Mouse (Mus musculus): ENCODE data around the gene Serpine1. TPM values are rescaled to one million over a fixed set of nuclear protein-coding genes. Genes with fewer than 3 reads are reported as not detected.

Serpine1 gene
- polyA plus RNA-seq, 1 experiment: not detected

GRCm38 (mm10) chr5:137075726-137076125, 3.7 kb upstream of the Serpine1 start:
- H3K27me3 ChIP-seq (ENCODE audit: control insufficient read depth): peaks cover 9% of the 10 kb centered on the region
- no peaks in the 10 kb centered on the region for H3K36me3 ChIP-seq (ENCODE audit: control insufficient read depth)
- H3K9me3 ChIP-seq (ENCODE audit: control insufficient read depth, low read length): no peaks in the 10 kb centered on the region
- no peak for TF ChIP-seq TAL1 (IDR thresholded peaks at IDR 0.05; ENCODE audit: low read length)
- TF ChIP-seq GATA1 (IDR thresholded peaks at IDR 0.05; ENCODE audit: low read length): no peak
- H3K4me1 ChIP-seq (ENCODE audit: control insufficient read depth): peaks cover 37% of the 10 kb centered on the region
- no peak overlapping the region for H3K4me3 ChIP-seq (replicated peaks)

- TF ChIP-seq TAL1 (IDR thresholded peaks at IDR 0.05; ENCODE audit: low read length) (no peak), GATA1 (IDR thresholded peaks at IDR 0.05; ENCODE audit: low read length) (no peak)
- Histone ChIP-seq H3K9me3 (ENCODE audit: control insufficient read depth, low read length) (no peaks in the 10 kb centered on the region), H3K27me3 (ENCODE audit: control insufficient read depth) (peaks cover 20% of the 10 kb centered on the region), H3K4me3 (replicated peaks) (no peak overlapping the region), H3K36me3 (ENCODE audit: control insufficient read depth) (no peaks in the 10 kb centered on the region), H3K4me1 (ENCODE audit: control insufficient read depth) (peaks cover 35% of the 10 kb centered on the region)
Observed at GRCm38 (mm10) chr5:137074191-137074651, 2.2 kb upstream of the Serpine1 start.

- no peak overlapping the region for H3K4me3 ChIP-seq (replicated peaks)
- H3K27me3 ChIP-seq (ENCODE audit: control insufficient read depth): peaks cover 20% of the 10 kb centered on the region
- TF ChIP-seq TAL1 (IDR thresholded peaks at IDR 0.05; ENCODE audit: low read length) (no peak), GATA1 (IDR thresholded peaks at IDR 0.05; ENCODE audit: low read length) (no peak)
- no peaks in the 10 kb centered on the region for H3K9me3 ChIP-seq (ENCODE audit: control insufficient read depth, low read length)
- H3K36me3 ChIP-seq (ENCODE audit: control insufficient read depth): no peaks in the 10 kb centered on the region
- H3K4me1 ChIP-seq (ENCODE audit: control insufficient read depth): peaks cover 33% of the 10 kb centered on the region
Observed at GRCm38 (mm10) chr5:137073141-137073540, 1.1 kb upstream of the Serpine1 start.

- Histone ChIP-seq H3K4me1 (ENCODE audit: control insufficient read depth) (peaks cover 33% of the 10 kb centered on the region), H3K9me3 (ENCODE audit: control insufficient read depth, low read length) (no peaks in the 10 kb centered on the region), H3K36me3 (ENCODE audit: control insufficient read depth) (no peaks in the 10 kb centered on the region), H3K27me3 (ENCODE audit: control insufficient read depth) (peaks cover 30% of the 10 kb centered on the region), H3K4me3 (replicated peaks) (no peak overlapping the region)
- TF ChIP-seq GATA1 (IDR thresholded peaks at IDR 0.05; ENCODE audit: low read length) (no peak), TAL1 (IDR thresholded peaks at IDR 0.05; ENCODE audit: low read length) (no peak)
Observed at GRCm38 (mm10) chr5:137070881-137071605, 1.0 kb downstream of the Serpine1 start.

GRCm38 (mm10) chr5:137068711-137069110, 3.4 kb downstream of the Serpine1 start:
- Histone ChIP-seq H3K4me1 (ENCODE audit: control insufficient read depth) (peaks cover 25% of the 10 kb centered on the region), H3K27me3 (ENCODE audit: control insufficient read depth) (peaks cover 37% of the 10 kb centered on the region), H3K9me3 (ENCODE audit: control insufficient read depth, low read length) (no peaks in the 10 kb centered on the region), H3K4me3 (replicated peaks) (no peak overlapping the region), H3K36me3 (ENCODE audit: control insufficient read depth) (no peaks in the 10 kb centered on the region)
- TF ChIP-seq TAL1 (IDR thresholded peaks at IDR 0.05; ENCODE audit: low read length) (no peak), GATA1 (IDR thresholded peaks at IDR 0.05; ENCODE audit: low read length) (no peak)

GRCm38 (mm10) chr5:137065923-137066322, 6.1 kb downstream of the Serpine1 start:
- Histone ChIP-seq H3K4me1 (ENCODE audit: control insufficient read depth) (peaks cover 16% of the 10 kb centered on the region), H3K9me3 (ENCODE audit: control insufficient read depth, low read length) (no peaks in the 10 kb centered on the region), H3K27me3 (ENCODE audit: control insufficient read depth) (peaks cover 32% of the 10 kb centered on the region), H3K4me3 (replicated peaks) (no peak overlapping the region), H3K36me3 (ENCODE audit: control insufficient read depth) (no peaks in the 10 kb centered on the region)
- TF ChIP-seq TAL1 (IDR thresholded peaks at IDR 0.05; ENCODE audit: low read length) (no peak), GATA1 (IDR thresholded peaks at IDR 0.05; ENCODE audit: low read length) (no peak)

GRCm38 (mm10) chr5:137065454-137065853, 6.6 kb downstream of the Serpine1 start:
- peaks cover 16% of the 10 kb centered on the region for H3K4me1 ChIP-seq (ENCODE audit: control insufficient read depth)

GRCm38 (mm10) chr5:137062601-137063000, 9.5 kb downstream of the Serpine1 start:
- no peaks in the 10 kb centered on the region for H3K9me3 ChIP-seq (ENCODE audit: control insufficient read depth, low read length)
- H3K27me3 ChIP-seq (ENCODE audit: control insufficient read depth): peaks cover 19% of the 10 kb centered on the region
- TF ChIP-seq GATA1 (IDR thresholded peaks at IDR 0.05; ENCODE audit: low read length) (no peak), TAL1 (IDR thresholded peaks at IDR 0.05; ENCODE audit: low read length) (no peak)
- no peak overlapping the region for H3K4me3 ChIP-seq (replicated peaks)
- peaks cover 11% of the 10 kb centered on the region for H3K4me1 ChIP-seq (ENCODE audit: control insufficient read depth)
- H3K36me3 ChIP-seq (ENCODE audit: control insufficient read depth): no peaks in the 10 kb centered on the region

More at GRCm38 (mm10) chr5:137065454-137065853, 6.6 kb downstream of the Serpine1 start:
- no peaks in the 10 kb centered on the region for H3K9me3 ChIP-seq (ENCODE audit: control insufficient read depth, low read length)
- H3K36me3 ChIP-seq (ENCODE audit: control insufficient read depth): no peaks in the 10 kb centered on the region
- H3K4me3 ChIP-seq (replicated peaks): no peak overlapping the region
- peaks cover 28% of the 10 kb centered on the region for H3K27me3 ChIP-seq (ENCODE audit: control insufficient read depth)
- TF ChIP-seq GATA1 (IDR thresholded peaks at IDR 0.05; ENCODE audit: low read length) (no peak), TAL1 (IDR thresholded peaks at IDR 0.05; ENCODE audit: low read length) (no peak)

GRCm38 (mm10) chr5:137061809-137062481, 10.1 kb downstream of the Serpine1 start:
- H3K27me3 ChIP-seq (ENCODE audit: control insufficient read depth): peaks cover 16% of the 10 kb centered on the region
- H3K4me1 ChIP-seq (ENCODE audit: control insufficient read depth): peaks cover 11% of the 10 kb centered on the region
- H3K4me3 ChIP-seq (replicated peaks): no peak overlapping the region
- H3K9me3 ChIP-seq (ENCODE audit: control insufficient read depth, low read length): no peaks in the 10 kb centered on the region
- no peaks in the 10 kb centered on the region for H3K36me3 ChIP-seq (ENCODE audit: control insufficient read depth)
- no peak for TF ChIP-seq TAL1 (IDR thresholded peaks at IDR 0.05; ENCODE audit: low read length)
- no peak for TF ChIP-seq GATA1 (IDR thresholded peaks at IDR 0.05; ENCODE audit: low read length)

Measured in erythroblast, embryonic 14.5 days (primary cell).